Comparison of ENCODE assay signal across 35 mouse cellular contexts in genomic region chr1:21431666-21432065, GRCm38 (mm10). TPM values are rescaled to one million over a fixed set of nuclear protein-coding genes. Genes with fewer than 3 reads are reported as not detected.
"Had no signal": no experiment of that assay in that cellular context is flagged by ENCODE, and none has a peak within 500 bp of the region (broad histone marks: within the 10 kb centered on the region; RNA-seq: fewer than 3 reads in every experiment).

No protein-coding gene starts in this region.

- DNase-seq: gastrocnemius, postnatal 14 days; gastrocnemius, postnatal 36 days; heart, adult 18-20 months; heart, postnatal 10 days; heart, postnatal 4 days; kidney, adult 18-20 months; kidney, adult 9 months; kidney, postnatal 10 days; kidney, postnatal 25 days; kidney, postnatal 4 days; liver; liver, embryonic 13.5 days; liver, postnatal 0 days had no signal

- H3K4me3 ChIP-seq: heart, embryonic 10.5 days; heart, embryonic 12.5 days; hindbrain, embryonic 10.5 days; hindbrain, embryonic 12.5 days; intestine, embryonic 15.5 days; left cerebral cortex, adult 2 months; limb, embryonic 10.5 days; limb, embryonic 12.5 days; liver, embryonic 13.5 days; liver, embryonic 15.5 days had no signal

- ATAC-seq: forebrain, embryonic 16.5 days; hindbrain, embryonic 16.5 days; inflammation-experienced regulatory T-cells, adult 6 months; intestine, embryonic 15.5 days; intestine, postnatal 0 days; liver, postnatal 0 days had no signal

- H3K27ac ChIP-seq: heart, embryonic 10.5 days; hindbrain, embryonic 10.5 days; hindbrain, embryonic 12.5 days; hindbrain, embryonic 14.5 days; intestine, embryonic 15.5 days; left cerebral cortex, adult 2 months; limb, embryonic 10.5 days; limb, embryonic 12.5 days; liver, embryonic 13.5 days; liver, embryonic 15.5 days had no signal

RNA-seq across cellular contexts. Expression of gene Khdc1b, which starts 48.3 kb away (rescaled TPM):
- total RNA-seq: gastrocnemius, adult 18-20 months; gastrocnemius, adult 8-10 months; gastrocnemius, postnatal 14 days; gastrocnemius, postnatal 36 days; granulocyte monocyte progenitor cell, adult 5-6 weeks; heart, adult 18-20 months; heart, adult 8-10 months; heart, postnatal 10 days; heart, postnatal 25 days; heart, postnatal 4 days; layer of hippocampus, adult 8-10 months; left cerebral cortex, adult 2 months; left cerebral cortex, postnatal 14 days; left cerebral cortex, postnatal 36 days had no signal
